Mouse (Mus musculus): ENCODE measurements around the gene Pkd2. TPM values are rescaled to one million over a fixed set of nuclear protein-coding genes. Genes with fewer than 3 reads are reported as not detected.

The Pkd2 gene
- polyA plus RNA-seq, 1 experiment from 2014 or later: 14.6 TPM

DNA sequence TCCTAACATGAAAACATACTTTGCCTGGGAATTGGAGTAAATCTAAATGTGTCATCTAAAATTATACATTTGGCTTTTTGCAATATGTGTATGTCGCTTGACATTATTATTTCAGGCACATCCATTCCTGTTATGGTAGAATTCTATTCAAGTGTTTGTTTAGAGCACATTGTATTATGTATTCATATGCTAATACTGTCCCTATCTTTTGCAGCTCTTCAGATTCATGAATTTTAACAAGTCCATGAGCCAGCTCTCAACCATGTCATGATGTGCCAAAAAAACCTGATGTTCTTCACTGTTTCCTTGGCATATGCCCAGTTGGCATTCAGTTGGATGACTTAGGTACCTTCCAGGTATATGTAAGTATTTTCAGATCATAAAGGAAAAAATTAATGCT, 79.4 kb downstream of the Pkd2 start:
- H3K4me2 ChIP-seq (ENCODE audit: low read depth, low read length, severe bottlenecking): no peak overlapping the region
- H3K27me3 ChIP-seq (ENCODE audit: control insufficient read depth, insufficient read depth, low read length): no peaks in the 10 kb centered on the region
- H3K27ac ChIP-seq (ENCODE audit: low read depth, low read length): no peak overlapping the region
- H3K4me1 ChIP-seq (replicated peaks; ENCODE audit: control insufficient read depth, insufficient read depth, low read length): no peaks in the 10 kb centered on the region
- WGBS: 91% methylated on average over 1 of the region's 1 CpGs
- no peak overlapping the region for H3K9ac ChIP-seq (ENCODE audit: low read length)
- ATAC-seq (replicated peaks; ENCODE audit: low FRiP score): no peak
- DNase-seq (ENCODE audit: low spot score): no peak
- no peak overlapping the region for H3K4me3 ChIP-seq (ENCODE audit: low read depth, low read length)
- no peaks in the 10 kb centered on the region for H3K9me3 ChIP-seq (ENCODE audit: control insufficient read depth, low read length)
- H3K36me3 ChIP-seq (ENCODE audit: control insufficient read depth, insufficient read depth, low read length): peaks cover 14% of the 10 kb centered on the region

DNA sequence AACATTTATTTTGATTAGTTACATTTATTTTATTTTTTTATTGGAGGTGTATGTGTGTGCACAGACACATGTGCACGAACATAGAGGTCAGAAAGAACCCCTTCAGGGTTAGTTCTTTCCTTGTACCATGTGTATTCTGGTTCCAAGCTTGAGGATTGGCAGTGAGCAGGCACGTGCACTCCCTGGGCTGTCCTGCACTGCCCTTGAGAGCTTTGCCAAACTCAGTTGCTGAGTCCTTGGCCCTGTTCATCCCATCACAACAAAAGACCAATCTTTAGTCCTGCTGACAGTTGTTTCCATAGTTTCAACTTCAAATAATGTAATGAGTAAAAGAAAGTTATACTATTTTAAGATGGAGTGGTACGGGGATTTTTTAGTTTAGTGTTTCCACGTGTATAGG, 80.1 kb downstream of the Pkd2 start:
- H3K4me2 ChIP-seq (ENCODE audit: low read depth, low read length, severe bottlenecking): no peak overlapping the region
- no peak overlapping the region for H3K27ac ChIP-seq (ENCODE audit: low read depth, low read length)
- 95% methylated on average over 4 of the region's 4 CpGs for WGBS
- no peaks in the 10 kb centered on the region for H3K4me1 ChIP-seq (replicated peaks; ENCODE audit: control insufficient read depth, insufficient read depth, low read length)
- no peaks in the 10 kb centered on the region for H3K9me3 ChIP-seq (ENCODE audit: control insufficient read depth, low read length)
- no peak overlapping the region for H3K9ac ChIP-seq (ENCODE audit: low read length)
- no peaks in the 10 kb centered on the region for H3K27me3 ChIP-seq (ENCODE audit: control insufficient read depth, insufficient read depth, low read length)
- DNase-seq (ENCODE audit: low spot score): no peak
- no peak overlapping the region for H3K4me3 ChIP-seq (ENCODE audit: low read depth, low read length)
- peaks cover 14% of the 10 kb centered on the region for H3K36me3 ChIP-seq (ENCODE audit: control insufficient read depth, insufficient read depth, low read length)
- ATAC-seq (replicated peaks; ENCODE audit: low FRiP score): no peak

Other genes starting within 250 kb of the Pkd2 start
- gene Ibsp, start 160.3 kb upstream of the Pkd2 start, polyA plus RNA-seq (2014; fragmentation: Nextera tagmentation; extraction: Ambion mirVana): not detected in 2 replicates
- gene Mepe, start 134.1 kb upstream of the Pkd2 start, polyA plus RNA-seq (2014; fragmentation: Nextera tagmentation; extraction: Ambion mirVana): not detected in 2 replicates
- 3.4 and 4.0 TPM in 2 replicates for gene Spp1, start 24.3 kb upstream of the Pkd2 start, polyA plus RNA-seq (2014; fragmentation: Nextera tagmentation; extraction: Ambion mirVana)
- 18.9 and 19.1 TPM in 2 replicates for gene BC005561, start 48.9 kb downstream of the Pkd2 start, polyA plus RNA-seq (2014; fragmentation: Nextera tagmentation; extraction: Ambion mirVana)